18 mouse cellular contexts compared by ENCODE assay signal in genomic region chr2:155507721-155508470, GRCm38 (mm10). TPM values are rescaled to one million over a fixed set of nuclear protein-coding genes. Genes with fewer than 3 reads are reported as not detected.
DNase-seq lines count a peak whose midpoint lies in the region; ATAC-seq and TF ChIP-seq lines count a peak whose summit lies in the region.
"Had no signal": no experiment of that assay in that cellular context is flagged by ENCODE, and none has a peak within 500 bp of the region (broad histone marks: within the 10 kb centered on the region; RNA-seq: fewer than 3 reads in every experiment).

No protein-coding gene starts in this region.

- ATAC-seq in heart, embryonic 14.5 days (ENCODE audit: insufficient number of reproducible peaks, insufficient read depth, low FRiP score, low read depth): no peak
- ATAC-seq in midbrain, embryonic 13.5 days: no peak
- ATAC-seq in midbrain, postnatal 0 days (ENCODE audit: low FRiP score): no peak
- ATAC-seq in hindbrain, embryonic 12.5 days (ENCODE audit: low FRiP score): no peak

- H3K9me3 ChIP-seq in heart, embryonic 14.5 days (ENCODE audit: control insufficient read depth, low read length): no peaks in the 10 kb centered on the region
- no peaks in the 10 kb centered on the region for H3K9me3 ChIP-seq in midbrain, embryonic 13.5 days
- H3K9me3 ChIP-seq in midbrain, postnatal 0 days (ENCODE audit: low read length): no peaks in the 10 kb centered on the region
- H3K9me3 ChIP-seq in hindbrain, embryonic 12.5 days (replicated peaks): no peaks in the 10 kb centered on the region
- H3K9me3 ChIP-seq: embryonic facial prominence, embryonic 15.5 days; hindbrain, embryonic 10.5 days; midbrain, embryonic 12.5 days had no signal

- DNase-seq in heart, adult 18-20 months: no peak
- DNase-seq in midbrain, postnatal 0 days (ENCODE audit: low spot score): no peak
- DNase-seq in brain, adult 2 months (ENCODE audit: low read depth, low spot score): peak; percentile 87
- DNase-seq in layer of hippocampus, postnatal 36 days: peak; percentile 51 to 58
- DNase-seq: adrenal gland, postnatal 14 days; cerebellum, adult 11 months; cerebellum, postnatal 10 days; kidney, adult 18-20 months; thymus, postnatal 25 days had no signal

- H3K4me1 ChIP-seq in heart, embryonic 14.5 days (ENCODE audit: control insufficient read depth in 2 of 2, insufficient read depth in 2 of 2, low read length in 2 of 2): peaks cover 0 to 4% of the 10 kb centered on the region in 2 experiments; a peak in 1 of 4 replicates
- peaks cover 35% of the 10 kb centered on the region for H3K4me1 ChIP-seq in midbrain, embryonic 13.5 days (replicated peaks)
- H3K4me1 ChIP-seq in midbrain, postnatal 0 days (ENCODE audit: insufficient read depth, low read length): peaks cover 2% of the 10 kb centered on the region; the same call in 1 of the 2 replicates
- peaks cover 8% of the 10 kb centered on the region; the same call in 1 of the 2 replicates for H3K4me1 ChIP-seq in hindbrain, embryonic 12.5 days
- H3K4me1 ChIP-seq: hindbrain, embryonic 10.5 days had no signal

- H3K27me3 ChIP-seq in heart, embryonic 14.5 days (ENCODE audit: control insufficient read depth, insufficient read depth, low read length): no peaks in the 10 kb centered on the region
- H3K27me3 ChIP-seq in midbrain, embryonic 13.5 days: no peaks in the 10 kb centered on the region
- no peaks in the 10 kb centered on the region for H3K27me3 ChIP-seq in midbrain, postnatal 0 days (ENCODE audit: insufficient read depth, low read length)
- no peaks in the 10 kb centered on the region for H3K27me3 ChIP-seq in hindbrain, embryonic 12.5 days
- H3K27me3 ChIP-seq: embryonic facial prominence, embryonic 15.5 days; midbrain, embryonic 12.5 days had no signal

- 36% methylated on average over 10 of the region's 10 CpGs for WGBS in heart, embryonic 14.5 days
- 72% methylated on average over 10 of the region's 10 CpGs for WGBS in midbrain, embryonic 13.5 days
- 75% methylated on average over 10 of the region's 10 CpGs for WGBS in midbrain, postnatal 0 days
- 74% methylated on average over 10 of the region's 10 CpGs for WGBS in hindbrain, embryonic 12.5 days

- TF ChIP-seq CTCF in midbrain, postnatal 0 days (IDR thresholded peaks at IDR 0.05): no peak

- H3K27ac ChIP-seq in heart, embryonic 14.5 days (replicated peaks in 1 of 2; ENCODE audit: control insufficient read depth in 1 of 2, insufficient read depth in 1 of 2, low read depth in 2 of 2, low read length in 2 of 2): no peak overlapping the region
- no peak overlapping the region for H3K27ac ChIP-seq in midbrain, embryonic 13.5 days
- no peak overlapping the region for H3K27ac ChIP-seq in midbrain, postnatal 0 days (ENCODE audit: low read depth, low read length)
- H3K27ac ChIP-seq in hindbrain, embryonic 12.5 days: no peak overlapping the region
- H3K27ac ChIP-seq: embryonic facial prominence, embryonic 15.5 days; hindbrain, embryonic 10.5 days; kidney, postnatal 0 days; liver, embryonic 14.5 days; midbrain, embryonic 12.5 days had no signal

- 0 out of 2 replicates have a peak overlapping the region, but pooled peaks have one; percentile 32 for H3K4me2 ChIP-seq in heart, embryonic 14.5 days (ENCODE audit: low read length)
- H3K4me2 ChIP-seq in midbrain, embryonic 13.5 days (replicated peaks): no peak overlapping the region
- H3K4me2 ChIP-seq in midbrain, postnatal 0 days (ENCODE audit: low read depth, low read length, poor library complexity, severe bottlenecking): no peak overlapping the region
- H3K4me2 ChIP-seq in hindbrain, embryonic 12.5 days (replicated peaks): no peak overlapping the region
- H3K4me2 ChIP-seq: embryonic facial prominence, embryonic 15.5 days; midbrain, embryonic 12.5 days had no signal

- no peak overlapping the region for H3K9ac ChIP-seq in heart, embryonic 14.5 days (ENCODE audit: low read length)
- 0 out of 2 replicates have a peak overlapping the region, but pooled peaks have one; percentile 14 for H3K9ac ChIP-seq in midbrain, embryonic 13.5 days (replicated peaks)
- H3K9ac ChIP-seq in midbrain, postnatal 0 days (replicated peaks; ENCODE audit: low read length, poor library complexity, severe bottlenecking): no peak overlapping the region
- H3K9ac ChIP-seq in hindbrain, embryonic 12.5 days: no peak overlapping the region
- H3K9ac ChIP-seq: embryonic facial prominence, embryonic 15.5 days; liver, embryonic 14.5 days; midbrain, embryonic 12.5 days had no signal

- no peaks in the 10 kb centered on the region for H3K36me3 ChIP-seq in heart, embryonic 14.5 days (ENCODE audit: control insufficient read depth, insufficient read depth, low read length)
- H3K36me3 ChIP-seq in midbrain, embryonic 13.5 days: peaks cover 38% of the 10 kb centered on the region
- peaks cover 22% of the 10 kb centered on the region for H3K36me3 ChIP-seq in midbrain, postnatal 0 days (ENCODE audit: insufficient read depth, low read length)
- H3K36me3 ChIP-seq in hindbrain, embryonic 12.5 days: peaks cover 17% of the 10 kb centered on the region
- H3K36me3 ChIP-seq: embryonic facial prominence, embryonic 15.5 days had no signal

- no peak overlapping the region for H3K4me3 ChIP-seq in heart, embryonic 14.5 days (ENCODE audit: control insufficient read depth in 1 of 2, insufficient read depth in 1 of 2, low read depth in 1 of 2, low read length in 2 of 2)
- H3K4me3 ChIP-seq in midbrain, embryonic 13.5 days (replicated peaks): no peak overlapping the region
- H3K4me3 ChIP-seq in midbrain, postnatal 0 days (ENCODE audit: low read depth, low read length): no peak overlapping the region
- H3K4me3 ChIP-seq in hindbrain, embryonic 12.5 days: no peak overlapping the region
- H3K4me3 ChIP-seq: embryonic facial prominence, embryonic 15.5 days; hindbrain, embryonic 10.5 days; midbrain, embryonic 12.5 days had no signal

RNA-seq across cellular contexts. Expression of gene Acss2, which starts 9.9 kb away (rescaled TPM):
- polyA plus RNA-seq in heart, embryonic 14.5 days (2014; fragmentation: Nextera tagmentation; extraction: Ambion mirVana): 18.8 and 19.8 TPM in 2 replicates
- total RNA-seq in heart, adult 18-20 months (2021): 10 to 100 TPM; 32.1 to 42.2 TPM
- 27.5 and 28.0 TPM in 2 replicates for polyA plus RNA-seq in midbrain, embryonic 13.5 days (2015; fragmentation: Nextera tagmentation; extraction: Ambion mirVana)
- 25.3 and 38.0 TPM in 2 replicates for total RNA-seq in midbrain, postnatal 0 days (2014; rRNA removed)
- polyA plus RNA-seq in midbrain, postnatal 0 days (2015; fragmentation: Nextera tagmentation; extraction: Ambion mirVana): 18.6 and 19.4 TPM in 2 replicates
- total RNA-seq in layer of hippocampus, postnatal 36 days (2021): 10 to 100 TPM; 64.8 to 67.6 TPM
- 28.7 and 29.4 TPM in 2 replicates for polyA plus RNA-seq in hindbrain, embryonic 12.5 days (2016; fragmentation: Nextera tagmentation; extraction: Ambion mirVana)

RNA-seq across cellular contexts. Expression of gene Ggt7, which starts 10.1 kb away (rescaled TPM):
- 0.76 and 0.85 TPM in 2 replicates for polyA plus RNA-seq in heart, embryonic 14.5 days (2014; fragmentation: Nextera tagmentation; extraction: Ambion mirVana)
- under 1 TPM; 0.52 to 0.59 TPM for total RNA-seq in heart, adult 18-20 months (2021)
- polyA plus RNA-seq in midbrain, embryonic 13.5 days (2015; fragmentation: Nextera tagmentation; extraction: Ambion mirVana): 62.3 and 65.0 TPM in 2 replicates
- 167 and 203 TPM in 2 replicates for total RNA-seq in midbrain, postnatal 0 days (2014; rRNA removed)
- 110 and 112 TPM in 2 replicates for polyA plus RNA-seq in midbrain, postnatal 0 days (2015; fragmentation: Nextera tagmentation; extraction: Ambion mirVana)
- total RNA-seq in layer of hippocampus, postnatal 36 days (2021): 100 to 1,000 TPM; 108 to 111 TPM
- polyA plus RNA-seq in hindbrain, embryonic 12.5 days (2016; fragmentation: Nextera tagmentation; extraction: Ambion mirVana): 39.0 and 41.1 TPM in 2 replicates
- total RNA-seq: granulocyte monocyte progenitor cell, adult 5-6 weeks had no signal

RNA-seq across cellular contexts. Expression of gene Ncoa6, which starts 34.2 kb away (rescaled TPM):
- 21.1 and 21.9 TPM in 2 replicates for polyA plus RNA-seq in heart, embryonic 14.5 days (2014; fragmentation: Nextera tagmentation; extraction: Ambion mirVana)
- total RNA-seq in heart, adult 18-20 months (2021): 10 to 100 TPM; 20.6 to 23.4 TPM
- polyA plus RNA-seq in midbrain, embryonic 13.5 days (2015; fragmentation: Nextera tagmentation; extraction: Ambion mirVana): 30.0 and 34.5 TPM in 2 replicates
- total RNA-seq in midbrain, postnatal 0 days (2014; rRNA removed): 50.5 and 73.1 TPM in 2 replicates
- polyA plus RNA-seq in midbrain, postnatal 0 days (2015; fragmentation: Nextera tagmentation; extraction: Ambion mirVana): 23.3 and 32.1 TPM in 2 replicates
- 10 to 100 TPM; 59.2 to 75.4 TPM for total RNA-seq in layer of hippocampus, postnatal 36 days (2021)
- 31.6 and 31.7 TPM in 2 replicates for polyA plus RNA-seq in hindbrain, embryonic 12.5 days (2016; fragmentation: Nextera tagmentation; extraction: Ambion mirVana)

Comparison
In these comparisons a context has a peak if more than half of its experiments do, and no peak if none do; other contexts are left out.
1. DNase-seq: peak in brain, adult 2 months (single experiment) and layer of hippocampus, postnatal 36 days (2 of 2); none in heart, adult 18-20 months (0 of 2) and midbrain, postnatal 0 days (single experiment).
2. RNA of gene Ggt7, which starts 10.1 kb away (polyA plus RNA-seq): 110 to 112 TPM in midbrain, postnatal 0 days, 62.3 to 65.0 TPM in midbrain, embryonic 13.5 days and 39.0 to 41.1 TPM in hindbrain, embryonic 12.5 days; 0.76 to 0.85 TPM in heart, embryonic 14.5 days; every median in the first group is over 10 times any median in the second.